12 mouse cellular contexts compared by ENCODE assay signal in the genomic region with DNA sequence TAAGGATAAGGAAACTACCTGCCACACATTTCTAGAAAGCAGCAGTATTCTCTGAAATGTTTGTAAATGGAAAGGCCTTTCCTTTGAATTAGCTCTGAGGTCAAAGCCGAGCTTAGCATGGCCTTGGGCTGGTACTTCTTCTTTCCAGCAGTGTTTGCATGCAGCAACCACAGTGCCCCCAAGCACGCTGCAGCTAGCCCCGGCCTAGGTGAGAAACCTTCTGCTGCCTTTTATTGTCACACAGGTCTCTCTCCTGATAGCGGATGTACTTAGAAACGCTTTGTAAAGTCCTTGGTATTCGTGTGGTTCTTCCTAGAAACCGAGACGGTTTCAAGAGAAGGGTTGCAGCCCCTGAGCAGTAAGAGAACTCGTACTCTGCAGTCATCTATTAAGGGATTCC.
A peak's percentile ranks its signal among the peaks of the same experiment; 100 is the strongest.
DNase-seq lines count a peak whose midpoint lies in the region; ATAC-seq and TF ChIP-seq lines count a peak whose summit lies in the region.
"Had no signal": no experiment of that assay in that cellular context is flagged by ENCODE, and none has a peak within 500 bp of the region (broad histone marks: within the 10 kb centered on the region; RNA-seq: fewer than 3 reads in every experiment).

No protein-coding gene starts in this region.

- WGBS in spleen, adult 2 months: 27% methylated on average over 9 of the region's 9 CpGs
- 32% methylated on average over 9 of the region's 9 CpGs for WGBS in liver, embryonic 12.5 days (ENCODE audit: insufficient replicate concordance)
- WGBS in midbrain, embryonic 14.5 days: 90% methylated on average over 9 of the region's 9 CpGs
- WGBS in cerebellum, adult 2 months: 89% methylated on average over 9 of the region's 9 CpGs

- no peaks in the 10 kb centered on the region for H3K9me3 ChIP-seq in liver, embryonic 12.5 days (replicated peaks)
- H3K9me3 ChIP-seq in midbrain, embryonic 14.5 days (ENCODE audit: control insufficient read depth, low read length): no peaks in the 10 kb centered on the region
- H3K9me3 ChIP-seq: midbrain, embryonic 12.5 days had no signal

- H3K27me3 ChIP-seq in spleen, adult 2 months (ENCODE audit: control insufficient read depth, insufficient read depth, low read length): no peaks in the 10 kb centered on the region
- H3K27me3 ChIP-seq in liver, embryonic 12.5 days (replicated peaks): no peaks in the 10 kb centered on the region
- H3K27me3 ChIP-seq in midbrain, embryonic 14.5 days (ENCODE audit: control insufficient read depth, insufficient read depth, low read length): no peaks in the 10 kb centered on the region
- H3K27me3 ChIP-seq in cerebellum, adult 2 months (ENCODE audit: control insufficient read depth, insufficient read depth, low read length): no peaks in the 10 kb centered on the region
- H3K27me3 ChIP-seq: midbrain, embryonic 12.5 days had no signal

- no peak for TF ChIP-seq CTCF in spleen, adult 2 months (IDR thresholded peaks at IDR 0.05; ENCODE audit: extremely low read depth, insufficient read depth, insufficient read length, insufficient replicate concordance)
- TF ChIP-seq CTCF in cerebellum, adult 2 months (IDR thresholded peaks at IDR 0.05; ENCODE audit: borderline replicate concordance, insufficient read depth, low read depth, low read length): no peak

- H3K9ac ChIP-seq in liver, embryonic 12.5 days: no peak overlapping the region
- H3K9ac ChIP-seq in midbrain, embryonic 14.5 days (replicated peaks; ENCODE audit: low read length): no peak overlapping the region
- H3K9ac ChIP-seq: midbrain, embryonic 12.5 days had no signal

- peak; percentile 29; the same call in 1 of the 2 replicates for ATAC-seq in liver, embryonic 12.5 days
- no peak for ATAC-seq in midbrain, embryonic 14.5 days (ENCODE audit: low FRiP score, low TSS enrichment)

- H3K4me1 ChIP-seq in spleen, adult 2 months (ENCODE audit: control insufficient read depth, insufficient read depth, insufficient read length): peaks cover 3% of the 10 kb centered on the region; the same call in 1 of the 2 replicates
- peaks cover 46% of the 10 kb centered on the region for H3K4me1 ChIP-seq in liver, embryonic 12.5 days
- no peaks in the 10 kb centered on the region for H3K4me1 ChIP-seq in midbrain, embryonic 14.5 days (ENCODE audit: control insufficient read depth, insufficient read depth, low read length)
- no peaks in the 10 kb centered on the region for H3K4me1 ChIP-seq in cerebellum, adult 2 months (ENCODE audit: control insufficient read depth, insufficient read depth, low read length)
- H3K4me1 ChIP-seq: midbrain, embryonic 12.5 days had no signal

- peak; percentile 21 to 26 for DNase-seq in spleen, adult 2 months (ENCODE audit: low read depth in 1 of 2, low spot score in 2 of 2)
- DNase-seq in spleen, postnatal 4 days (ENCODE audit: low spot score in 2 of 2): no peak
- DNase-seq in T-cell, adult 2 months (ENCODE audit: low spot score): peak; percentile 20
- peak; percentile 11 for DNase-seq in thymus, postnatal 25 days
- DNase-seq in embryo, embryonic 10 days (ENCODE audit: low spot score): no peak
- DNase-seq in midbrain, embryonic 14.5 days: no peak
- DNase-seq in cerebellum, adult 2 months: no peak
- DNase-seq: heart, adult 18-20 months; heart, postnatal 36 days; kidney, adult 2 months had no signal

- no peak overlapping the region for H3K4me3 ChIP-seq in spleen, adult 2 months (ENCODE audit: extremely low read depth, insufficient read depth, insufficient read length)
- no peak overlapping the region for H3K4me3 ChIP-seq in liver, embryonic 12.5 days
- no peak overlapping the region for H3K4me3 ChIP-seq in midbrain, embryonic 14.5 days (replicated peaks; ENCODE audit: low read depth, low read length)
- H3K4me3 ChIP-seq in cerebellum, adult 2 months (replicated peaks; ENCODE audit: insufficient read depth, low read depth, low read length): no peak overlapping the region
- H3K4me3 ChIP-seq: midbrain, embryonic 12.5 days had no signal

- H3K4me2 ChIP-seq in liver, embryonic 12.5 days: no peak overlapping the region
- H3K4me2 ChIP-seq in midbrain, embryonic 14.5 days (ENCODE audit: low read length): no peak overlapping the region
- H3K4me2 ChIP-seq: midbrain, embryonic 12.5 days had no signal

- TF ChIP-seq POLR2A in spleen, adult 2 months (IDR thresholded peaks at IDR 0.05; ENCODE audit: low read depth, low read length): no peak
- no peak for TF ChIP-seq POLR2A in cerebellum, adult 2 months (IDR thresholded peaks at IDR 0.05; ENCODE audit: borderline replicate concordance, insufficient read depth, low read length)

- no peaks in the 10 kb centered on the region; the same call in 1 of the 2 replicates for H3K36me3 ChIP-seq in spleen, adult 2 months (ENCODE audit: control insufficient read depth, insufficient read depth, low read length)
- peaks cover 7% of the 10 kb centered on the region; the same call in 1 of the 2 replicates for H3K36me3 ChIP-seq in liver, embryonic 12.5 days
- H3K36me3 ChIP-seq in midbrain, embryonic 14.5 days (ENCODE audit: control insufficient read depth, insufficient read depth, low read length): no peaks in the 10 kb centered on the region
- H3K36me3 ChIP-seq: midbrain, embryonic 12.5 days had no signal

- no peak overlapping the region; the same call in 1 of the 2 replicates for H3K27ac ChIP-seq in spleen, adult 2 months (ENCODE audit: insufficient read depth, low read length)
- H3K27ac ChIP-seq in liver, embryonic 12.5 days: no peak overlapping the region
- H3K27ac ChIP-seq in midbrain, embryonic 14.5 days (replicated peaks; ENCODE audit: low read depth, low read length): no peak overlapping the region
- no peak overlapping the region for H3K27ac ChIP-seq in cerebellum, adult 2 months (ENCODE audit: insufficient read depth, low read length)
- H3K27ac ChIP-seq: midbrain, embryonic 12.5 days had no signal

Comparison
In these comparisons a context has a peak if more than half of its experiments do, and no peak if none do; other contexts are left out.
1. DNase-seq: peak in spleen, adult 2 months (2 of 2), T-cell, adult 2 months (single experiment) and thymus, postnatal 25 days (single experiment); none in spleen, postnatal 4 days (0 of 2), embryo, embryonic 10 days (single experiment), midbrain, embryonic 14.5 days (single experiment) and cerebellum, adult 2 months (0 of 2).